In genomic region chr5:21001622-21002315, GRCm38 (mm10) we compare ENCODE assay signal across 27 mouse cellular contexts. TPM values are rescaled to one million over a fixed set of nuclear protein-coding genes. Genes with fewer than 3 reads are reported as not detected.
DNase-seq lines count a peak whose midpoint lies in the region; ATAC-seq and TF ChIP-seq lines count a peak whose summit lies in the region.
"Had no signal": no experiment of that assay in that cellular context is flagged by ENCODE, and none has a peak within 500 bp of the region (broad histone marks: within the 10 kb centered on the region; RNA-seq: fewer than 3 reads in every experiment).

No protein-coding gene starts in this region.

- H3K79me2 ChIP-seq in MEL (ENCODE audit: control insufficient read depth, insufficient read depth, low read length, poor library complexity) = no peaks in the 10 kb centered on the region; the same call in 1 of the 2 replicates

- DNase-seq in MEL (ENCODE audit: low read depth, low spot score) = peak; percentile 85
- peak; percentile 21 for DNase-seq in c-Kit-positive CD71-positive TER-119-positive erythroid progenitor cells, embryonic 14.5 days (ENCODE audit: low spot score)
- DNase-seq in naive thymus-derived CD4-positive, alpha-beta T cell, adult 2 months (ENCODE audit: low read depth) = peak; percentile 14
- no peak for DNase-seq in cerebellum, adult 9-11 months
- no peak for DNase-seq in spleen, adult 12 weeks (ENCODE audit: low spot score)
- DNase-seq in testis, postnatal 10 days (ENCODE audit: low spot score) = no peak
- DNase-seq: adrenal gland, adult 8-10 months; cerebellum, adult 11 months; cerebellum, adult 9-10 months; forebrain, postnatal 0 days; gastrocnemius, postnatal 25 days; heart, adult 11 months; heart, postnatal 36 days; kidney, adult 8-10 months; kidney, postnatal 14 days; layer of hippocampus, adult 9-11 months had no signal

- H3K4me2 ChIP-seq in liver, embryonic 15.5 days = peak overlapping the region; percentile 37
- H3K4me2 ChIP-seq: heart, embryonic 11.5 days; hindbrain, embryonic 13.5 days; limb, embryonic 15.5 days; lung, embryonic 15.5 days; midbrain, embryonic 12.5 days; neural tube, embryonic 13.5 days had no signal

- TF ChIP-seq CTCF in MEL (IDR thresholded peaks at IDR 0.05 in 2 of 3, conservative IDR thresholded peaks at IDR 0.05 in 1 of 3; ENCODE audit: control insufficient read depth in 1 of 3, insufficient read depth in 1 of 3, low read depth in 2 of 3, low read length in 3 of 3, poor library complexity in 1 of 3, severe bottlenecking in 1 of 3) = no peak

- peaks cover 9 to 23% of the 10 kb centered on the region in 2 experiments for H3K4me1 ChIP-seq in MEL (ENCODE audit: control insufficient read depth in 1 of 2, insufficient read depth in 2 of 2, low read length in 2 of 2)
- peaks cover 31% of the 10 kb centered on the region for H3K4me1 ChIP-seq in liver, embryonic 15.5 days (replicated peaks)
- H3K4me1 ChIP-seq: hindbrain, embryonic 13.5 days; limb, embryonic 10.5 days; limb, embryonic 15.5 days; lung, embryonic 15.5 days; midbrain, embryonic 12.5 days; neural tube, embryonic 13.5 days had no signal

- TF ChIP-seq RAD21 in MEL (IDR thresholded peaks at IDR 0.05; ENCODE audit: low read depth, low read length) = no peak

- no peaks in the 10 kb centered on the region for H3K9me3 ChIP-seq in MEL (replicated peaks; ENCODE audit: insufficient read depth, low read length)
- H3K9me3 ChIP-seq in liver, embryonic 15.5 days (replicated peaks) = no peaks in the 10 kb centered on the region
- H3K9me3 ChIP-seq: limb, embryonic 10.5 days; limb, embryonic 15.5 days; lung, embryonic 15.5 days; midbrain, embryonic 12.5 days had no signal

- peak overlapping the region; percentile 62 for H3K9ac ChIP-seq in MEL (ENCODE audit: control insufficient read depth, low read depth, low read length, poor library complexity, severe bottlenecking)
- H3K9ac ChIP-seq in liver, embryonic 15.5 days = no peak overlapping the region
- H3K9ac ChIP-seq: forebrain, postnatal 0 days; hindbrain, embryonic 13.5 days; limb, embryonic 15.5 days; lung, embryonic 15.5 days; midbrain, embryonic 12.5 days; neural tube, embryonic 13.5 days had no signal

- H3K36me3 ChIP-seq in MEL (ENCODE audit: control insufficient read depth in 1 of 2, insufficient read depth in 2 of 2, low read length in 2 of 2) = peaks cover 34 to 47% of the 10 kb centered on the region in 2 experiments
- peaks cover 73% of the 10 kb centered on the region for H3K36me3 ChIP-seq in liver, embryonic 15.5 days (replicated peaks)

- TF ChIP-seq POLR2A in MEL (IDR thresholded peaks at IDR 0.05; ENCODE audit: control insufficient read depth in 1 of 2, insufficient read depth in 1 of 2, low read depth in 1 of 2, low read length in 2 of 2, poor library complexity in 1 of 2) = no peak

- no peaks in the 10 kb centered on the region for H3K27me3 ChIP-seq in MEL (ENCODE audit: control insufficient read depth in 1 of 2, insufficient read depth in 2 of 2, low read length in 2 of 2)
- H3K27me3 ChIP-seq in liver, embryonic 15.5 days = no peaks in the 10 kb centered on the region
- H3K27me3 ChIP-seq: hindbrain, embryonic 13.5 days; limb, embryonic 15.5 days; lung, embryonic 15.5 days; midbrain, embryonic 12.5 days; neural tube, embryonic 13.5 days had no signal

- 58% methylated on average over 10 of the region's 10 CpGs for WGBS in liver, embryonic 15.5 days (ENCODE audit: insufficient replicate concordance)

- H3K27ac ChIP-seq in MEL (ENCODE audit: control insufficient read depth, low read depth, low read length) = peak overlapping the region; percentile 98
- no peak overlapping the region for H3K27ac ChIP-seq in liver, embryonic 15.5 days (replicated peaks)
- H3K27ac ChIP-seq: hindbrain, embryonic 13.5 days; limb, embryonic 10.5 days; limb, embryonic 15.5 days; lung, embryonic 15.5 days; midbrain, embryonic 12.5 days; neural tube, embryonic 13.5 days had no signal

- peak; percentile 81 to 92 for TF ChIP-seq EP300 in MEL (IDR thresholded peaks at IDR 0.05; ENCODE audit: low read depth in 1 of 2, low read length in 2 of 2)

- peak overlapping the region; percentile 42 to 57 for H3K4me3 ChIP-seq in MEL (ENCODE audit: control insufficient read depth in 1 of 2, insufficient read depth in 1 of 2, low read depth in 2 of 2, low read length in 2 of 2)
- H3K4me3 ChIP-seq in liver, embryonic 15.5 days (replicated peaks) = no peak overlapping the region
- H3K4me3 ChIP-seq: erythroblast, embryonic 14.5 days; hindbrain, embryonic 13.5 days; limb, embryonic 10.5 days; limb, embryonic 15.5 days; lung, embryonic 15.5 days; midbrain, embryonic 12.5 days; myocyte; neural tube, embryonic 13.5 days had no signal

- no peak; the same call in 1 of the 2 replicates for ATAC-seq in liver, embryonic 15.5 days (ENCODE audit: insufficient read depth)
- ATAC-seq: forebrain, postnatal 0 days; intestine, embryonic 16.5 days had no signal

TF ChIP-seq in MEL, 35 proteins besides CTCF, POLR2A, EP300 and RAD21:
- TF ChIP-seq USF1 (IDR thresholded peaks at IDR 0.05; ENCODE audit: low read depth, low read length) (no peak), TAL1 (IDR thresholded peaks at IDR 0.05; ENCODE audit: low read length) (peak; percentile 61; the same call in 1 of the 2 replicates), GATA1 (IDR thresholded peaks at IDR 0.05; ENCODE audit: low read depth, low read length) (peak; percentile 97), E2F4 (IDR thresholded peaks at IDR 0.05; ENCODE audit: borderline replicate concordance, low read depth, low read length) (no peak), MYC (IDR thresholded peaks at IDR 0.05; ENCODE audit: low read depth, low read length) (no peak), ZNF384 (IDR thresholded peaks at IDR 0.05; ENCODE audit: low read depth, low read length) (no peak), UBTF (IDR thresholded peaks at IDR 0.05; ENCODE audit: borderline replicate concordance, insufficient read depth, low read depth, low read length) (no peak), TCF12 (IDR thresholded peaks at IDR 0.05; ENCODE audit: low read depth, low read length) (peak; percentile 91), RCOR1 (IDR thresholded peaks at IDR 0.05; ENCODE audit: low read depth, low read length) (peak; percentile 81; the same call in 1 of the 2 replicates), HCFC1 (IDR thresholded peaks at IDR 0.05; ENCODE audit: low read depth, low read length) (0 out of 2 replicates have a peak, but pooled peaks have one; percentile 4), TBP (IDR thresholded peaks at IDR 0.05; ENCODE audit: low read depth, low read length) (peak; percentile 90), MXI1 (IDR thresholded peaks at IDR 0.05; ENCODE audit: low read depth, low read length) (no peak), ETS1 (IDR thresholded peaks at IDR 0.05; ENCODE audit: low read depth, low read length) (peak; percentile 86), SIN3A (IDR thresholded peaks at IDR 0.05; ENCODE audit: low read length) (peak; percentile 72)

RNA-seq across cellular contexts. Expression of gene Rsbn1l, which starts 45.6 kb away (rescaled TPM):
- 5.0 and 5.7 TPM in 2 replicates for total RNA-seq in MEL (2012; rRNA removed)
- polyA plus RNA-seq in MEL (2012; ENCODE audit: insufficient read depth in 1 of 2, insufficient read length in 2 of 2, low read depth in 1 of 2, low replicate concordance in 2 of 2, missing spikeins in 1 of 2) = 10 to 100 TPM; 17.4 to 78.2 TPM
- polyA plus RNA-seq in liver, embryonic 15.5 days (2015; fragmentation: Nextera tagmentation; extraction: Ambion mirVana) = 3.7 TPM in 2 replicates

RNA-seq across cellular contexts. Expression of gene Ptpn12, which starts 53.9 kb away (rescaled TPM):
- 14.8 and 23.2 TPM in 2 replicates for total RNA-seq in MEL (2012; rRNA removed)
- polyA plus RNA-seq in MEL (2012; ENCODE audit: insufficient read depth in 1 of 2, insufficient read length in 2 of 2, low read depth in 1 of 2, low replicate concordance in 2 of 2, missing spikeins in 1 of 2) = 100 to 1,000 TPM in 1 of 2 experiments, 10 to 100 TPM in 1; 58.2 to 177 TPM
- 10.7 and 10.9 TPM in 2 replicates for polyA plus RNA-seq in liver, embryonic 15.5 days (2015; fragmentation: Nextera tagmentation; extraction: Ambion mirVana)

Comparison
In these comparisons a context has a peak if more than half of its experiments do, and no peak if none do; other contexts are left out.
1. DNase-seq: peak in MEL (single experiment), c-Kit-positive CD71-positive TER-119-positive erythroid progenitor cells, embryonic 14.5 days (single experiment) and naive thymus-derived CD4-positive, alpha-beta T cell, adult 2 months (single experiment); none in cerebellum, adult 9-11 months (single experiment), spleen, adult 12 weeks (single experiment) and testis, postnatal 10 days (single experiment).